Mouse (Mus musculus) midbrain, postnatal 0 days (tissue): Measurements from ENCODE around the gene Dynlrb2. TPM values are rescaled to one million over a fixed set of nuclear protein-coding genes. Genes with fewer than 3 reads are reported as not detected.
A peak's percentile ranks its signal among the peaks of the same experiment; 100 is the strongest.

Source experiments
- ATAC-seq: fragments of 200-750 bp; cut with Nextera tagmentation; 2 replicates; pipeline ENCODE4 v1.8.0; 2017; ENCODE audit warnings: moderate number of reproducible peaks, mild to moderate bottlenecking, moderate TSS enrichment, moderate library complexity; ENCODE audit not compliant: low FRiP score
- DNase-seq: peaks from one replicate; pipeline ENCODE4 v3.0.0-alpha.2; 2015; ENCODE audit warnings: low spot score
- H3K27ac ChIP-seq: fragments of 300-500 bp; sonication (generic); 2 replicates; pipeline ENCODE4 v1.5.1; 2014; ENCODE audit warnings: low read depth, mild to moderate bottlenecking, low read length, mixed read lengths
- H3K27me3 ChIP-seq: fragments of 300-500 bp; sonication (generic); 2 replicates; pipeline ENCODE4 v1.6.1; 2014; ENCODE audit warnings: low read length, control low read depth, mixed read lengths; ENCODE audit not compliant: insufficient read depth
- H3K36me3 ChIP-seq: fragments of 300-500 bp; sonication (generic); 2 replicates; pipeline ENCODE4 v1.6.1; 2014; ENCODE audit warnings: low read length, control low read depth, mixed read lengths; ENCODE audit not compliant: insufficient read depth
- H3K4me1 ChIP-seq: fragments of 300-500 bp; sonication (generic); 2 replicates; pipeline ENCODE4 v1.6.1; 2014; ENCODE audit warnings: mild to moderate bottlenecking, control low read depth, antibody characterized with exemption, low read length, mixed read lengths; ENCODE audit not compliant: insufficient read depth
- H3K4me2 ChIP-seq: fragments of 300-500 bp; sonication (generic); 2 replicates; pipeline ENCODE4 v1.6.1; 2014; ENCODE audit warnings: low read depth, mild to moderate bottlenecking, low read length, mixed read lengths; ENCODE audit not compliant: poor library complexity, severe bottlenecking
- H3K4me3 ChIP-seq: fragments of 300-500 bp; sonication (generic); 2 replicates; pipeline ENCODE4 v1.5.1; 2014; ENCODE audit warnings: low read depth, mild to moderate bottlenecking, low read length, moderate library complexity
- H3K9ac ChIP-seq: fragments of 300-500 bp; sonication (generic); replicated peaks from 2 replicates; pipeline ENCODE4 v1.6.1; 2014; ENCODE audit warnings: mild to moderate bottlenecking, low read length, moderate library complexity, mixed read lengths; ENCODE audit not compliant: poor library complexity, severe bottlenecking
- H3K9me3 ChIP-seq: fragments of 300-500 bp; sonication (generic); 2 replicates; pipeline ENCODE4 v1.6.1; 2016; ENCODE audit warnings: low read length, control low read depth
- CTCF ChIP-seq: IDR thresholded peaks from 2 replicates; pipeline ENCODE4 v1.5.1; 2016; ENCODE audit warnings: antibody characterized with exemption, mild to moderate bottlenecking
- WGBS: fragments of 180-500 bp; shearing (Covaris S2); extraction: QIAGEN DNeasy Blood & Tissue Kit; methylation state at CpG from one replicate; pipeline ENCODE4 v1.1.7; 2014; 5-methylcytosine and 5-hydroxymethylcytosine counted together
- polyA plus RNA-seq: library from polyadenylated mRNA; unstranded; fragments of >200 nt; fragmentation: Nextera tagmentation; extraction: Ambion mirVana; gene quantifications from 2 replicates; pipeline ENCODE4 v1.2.1, GENCODE M21; 2015
- total RNA-seq: library from RNA; depleted of rRNA; stranded (reverse); fragments of >200 nt; gene quantifications from 2 replicates; pipeline ENCODE4 v1.2.3, GENCODE M21; 2014; rRNA removed

Gene Dynlrb2
- total RNA-seq (2.0 and 20.4 TPM in 2 replicates), polyA plus RNA-seq (14.5 and 17.4 TPM in 2 replicates)

- H3K4me1 ChIP-seq: no peaks in the 10 kb centered on the region
- ATAC-seq (peak; percentile 88), DNase-seq (peak; percentile 98)
- TF ChIP-seq CTCF: peak; percentile 9; the same call in 1 of the 2 replicates
- H3K27me3 ChIP-seq: no peaks in the 10 kb centered on the region
- H3K27ac ChIP-seq: no peak within 1 kb of the TSS; the same call in 1 of the 2 replicates
- whole genome bisulfite sequencing: 7% methylated on average over 19 of the region's 19 CpGs
- H3K4me3 ChIP-seq: peak within 1 kb of the TSS; percentile 41
- H3K36me3 ChIP-seq: no peaks in the 10 kb centered on the region
- no peaks in the 10 kb centered on the region for H3K9me3 ChIP-seq
- H3K4me2 ChIP-seq: peak within 1 kb of the TSS; percentile 69
- H3K9ac ChIP-seq: peak within 1 kb of the TSS; percentile 47; the same call in 1 of the 2 replicates
Observed at GRCm38 (mm10) chr8:116504477-116505120, at the start of gene Dynlrb2. Dynlrb2 (plus strand) TSS chr8:116504974.

- no peaks in the 10 kb centered on the region for H3K36me3 ChIP-seq
- no peaks in the 10 kb centered on the region for H3K9me3 ChIP-seq
- H3K9ac ChIP-seq: no peak overlapping the region
- no peak for TF ChIP-seq CTCF
- no peaks in the 10 kb centered on the region for H3K4me1 ChIP-seq
- DNase-seq (no peak), ATAC-seq (no peak)
- no peak overlapping the region for H3K4me3 ChIP-seq
- WGBS: 72% methylated on average over 11 of the region's 11 CpGs
- no peaks in the 10 kb centered on the region for H3K27me3 ChIP-seq
- H3K4me2 ChIP-seq: no peak overlapping the region
- no peak overlapping the region for H3K27ac ChIP-seq
Observed at GRCm38 (mm10) chr8:116458569-116458968, 46.2 kb upstream of the Dynlrb2 start.

- ATAC-seq (no peak), DNase-seq (no peak)
- H3K36me3 ChIP-seq: no peaks in the 10 kb centered on the region
- no peak overlapping the region for H3K27ac ChIP-seq
- TF ChIP-seq CTCF: no peak
- no peaks in the 10 kb centered on the region for H3K9me3 ChIP-seq
- H3K9ac ChIP-seq: no peak overlapping the region
- no peaks in the 10 kb centered on the region for H3K27me3 ChIP-seq
- H3K4me2 ChIP-seq: no peak overlapping the region
- WGBS: 87% methylated on average over 4 of the region's 4 CpGs
- H3K4me1 ChIP-seq: no peaks in the 10 kb centered on the region
- H3K4me3 ChIP-seq: no peak overlapping the region
Observed at GRCm38 (mm10) chr8:116461472-116461871, 43.3 kb upstream of the Dynlrb2 start.

GRCm38 (mm10) chr8:116466586-116466985, 38.2 kb upstream of the Dynlrb2 start:
- H3K9me3 ChIP-seq: no peaks in the 10 kb centered on the region
- DNase-seq (no peak), ATAC-seq (no peak)
- no peak overlapping the region for H3K27ac ChIP-seq
- no peak overlapping the region for H3K4me2 ChIP-seq
- no peak overlapping the region for H3K9ac ChIP-seq
- no peaks in the 10 kb centered on the region for H3K36me3 ChIP-seq
- 84% methylated on average over 7 of the region's 7 CpGs for WGBS
- no peak overlapping the region for H3K4me3 ChIP-seq
- no peak for TF ChIP-seq CTCF
- H3K27me3 ChIP-seq: no peaks in the 10 kb centered on the region
- H3K4me1 ChIP-seq: no peaks in the 10 kb centered on the region

GRCm38 (mm10) chr8:116467027-116467426, 37.7 kb upstream of the Dynlrb2 start:
- Histone ChIP-seq H3K4me1 (no peaks in the 10 kb centered on the region), H3K9me3 (no peaks in the 10 kb centered on the region), H3K27me3 (no peaks in the 10 kb centered on the region), H3K36me3 (no peaks in the 10 kb centered on the region), H3K9ac (no peak overlapping the region), H3K4me3 (no peak overlapping the region), H3K4me2 (no peak overlapping the region), H3K27ac (no peak overlapping the region)
- no peak for TF ChIP-seq CTCF
- WGBS: 72% methylated on average over 1 of the region's 1 CpGs
- ATAC-seq (no peak), DNase-seq (no peak)

- H3K4me3 ChIP-seq: no peak overlapping the region
- no peak overlapping the region for H3K4me2 ChIP-seq
- WGBS: 84% methylated on average over 9 of the region's 9 CpGs
- H3K4me1 ChIP-seq: no peaks in the 10 kb centered on the region
- no peak for DNase-seq
- no peaks in the 10 kb centered on the region for H3K36me3 ChIP-seq
- H3K27me3 ChIP-seq: no peaks in the 10 kb centered on the region
- H3K9ac ChIP-seq: no peak overlapping the region
- no peak overlapping the region for H3K27ac ChIP-seq
- TF ChIP-seq CTCF: no peak
- no peak for ATAC-seq
- no peaks in the 10 kb centered on the region for H3K9me3 ChIP-seq
Observed at GRCm38 (mm10) chr8:116477941-116478340, 26.8 kb upstream of the Dynlrb2 start.
